Mouse (Mus musculus): Measurements from ENCODE around the gene Pcyt1a. TPM values are rescaled to one million over a fixed set of nuclear protein-coding genes. Genes with fewer than 3 reads are reported as not detected.

The Pcyt1a gene
- polyA plus RNA-seq, 1 experiment = 33.4 TPM

GRCm38 (mm10) chr16:32462950-32463349 lies 32.2 kb downstream of the Pcyt1a start:
- TF ChIP-seq CTCF (IDR thresholded peaks at IDR 0.05; ENCODE audit: borderline replicate concordance, insufficient read depth, low read depth, low read length) (no peak), POLR2A (IDR thresholded peaks at IDR 0.05; ENCODE audit: borderline replicate concordance, insufficient read depth, low read length) (no peak)
- Histone ChIP-seq H3K4me3 (replicated peaks; ENCODE audit: insufficient read depth, low read depth, low read length) (no peak overlapping the region), H3K4me1 (ENCODE audit: control insufficient read depth, insufficient read depth, low read length) (no peaks in the 10 kb centered on the region; the same call in 1 of the 2 replicates), H3K27ac (ENCODE audit: insufficient read depth, low read length) (no peak overlapping the region), H3K27me3 (ENCODE audit: control insufficient read depth, insufficient read depth, low read length) (no peaks in the 10 kb centered on the region)
- no peak for DNase-seq
- 93% methylated on average over 16 of the region's 16 CpGs for WGBS

GRCm38 (mm10) chr16:32463426-32463825 lies 32.7 kb downstream of the Pcyt1a start:
- WGBS = 90% methylated on average over 2 of the region's 2 CpGs
- no peaks in the 10 kb centered on the region for H3K27me3 ChIP-seq (ENCODE audit: control insufficient read depth, insufficient read depth, low read length)

GRCm38 (mm10) chr16:32464908-32465307 lies 34.2 kb downstream of the Pcyt1a start:
- 0% methylated on average over 1 of the region's 1 CpGs for WGBS
- Histone ChIP-seq H3K4me1 (ENCODE audit: control insufficient read depth, insufficient read depth, low read length) (no peaks in the 10 kb centered on the region), H3K27me3 (ENCODE audit: control insufficient read depth, insufficient read depth, low read length) (no peaks in the 10 kb centered on the region), H3K4me3 (replicated peaks; ENCODE audit: insufficient read depth, low read depth, low read length) (no peak overlapping the region), H3K27ac (ENCODE audit: insufficient read depth, low read length) (no peak overlapping the region)
- no peak for DNase-seq
- no peak for TF ChIP-seq CTCF (IDR thresholded peaks at IDR 0.05; ENCODE audit: borderline replicate concordance, insufficient read depth, low read depth, low read length)
- no peak for TF ChIP-seq POLR2A (IDR thresholded peaks at IDR 0.05; ENCODE audit: borderline replicate concordance, insufficient read depth, low read length)

More at GRCm38 (mm10) chr16:32463426-32463825, 32.7 kb downstream of the Pcyt1a start:
- no peaks in the 10 kb centered on the region for H3K4me1 ChIP-seq (ENCODE audit: control insufficient read depth, insufficient read depth, low read length)
- TF ChIP-seq CTCF (IDR thresholded peaks at IDR 0.05; ENCODE audit: borderline replicate concordance, insufficient read depth, low read depth, low read length) = no peak
- no peak for TF ChIP-seq POLR2A (IDR thresholded peaks at IDR 0.05; ENCODE audit: borderline replicate concordance, insufficient read depth, low read length)
- no peak overlapping the region for H3K27ac ChIP-seq (ENCODE audit: insufficient read depth, low read length)
- DNase-seq = no peak
- no peak overlapping the region for H3K4me3 ChIP-seq (replicated peaks; ENCODE audit: insufficient read depth, low read depth, low read length)

GRCm38 (mm10) chr16:32468488-32468887 lies 37.8 kb downstream of the Pcyt1a start:
- no peaks in the 10 kb centered on the region for H3K27me3 ChIP-seq (ENCODE audit: control insufficient read depth, insufficient read depth, low read length)
- no peak overlapping the region for H3K4me3 ChIP-seq (replicated peaks; ENCODE audit: insufficient read depth, low read depth, low read length)
- no peaks in the 10 kb centered on the region for H3K4me1 ChIP-seq (ENCODE audit: control insufficient read depth, insufficient read depth, low read length)
- no peak for DNase-seq
- TF ChIP-seq CTCF (IDR thresholded peaks at IDR 0.05; ENCODE audit: borderline replicate concordance, insufficient read depth, low read depth, low read length) (no peak), POLR2A (IDR thresholded peaks at IDR 0.05; ENCODE audit: borderline replicate concordance, insufficient read depth, low read length) (no peak)
- WGBS = 85% methylated on average over 3 of the region's 3 CpGs
- no peak overlapping the region for H3K27ac ChIP-seq (ENCODE audit: insufficient read depth, low read length)

GRCm38 (mm10) chr16:32469404-32470105 lies 38.8 kb downstream of the Pcyt1a start:
- no peaks in the 10 kb centered on the region for H3K27me3 ChIP-seq (ENCODE audit: control insufficient read depth, insufficient read depth, low read length)
- H3K4me1 ChIP-seq (ENCODE audit: control insufficient read depth, insufficient read depth, low read length) = no peaks in the 10 kb centered on the region
- no peak for DNase-seq
- H3K27ac ChIP-seq (ENCODE audit: insufficient read depth, low read length) = no peak overlapping the region
- WGBS = 85% methylated on average over 5 of the region's 5 CpGs
- H3K4me3 ChIP-seq (replicated peaks; ENCODE audit: insufficient read depth, low read depth, low read length) = no peak overlapping the region
- TF ChIP-seq POLR2A (IDR thresholded peaks at IDR 0.05; ENCODE audit: borderline replicate concordance, insufficient read depth, low read length) (no peak), CTCF (IDR thresholded peaks at IDR 0.05; ENCODE audit: borderline replicate concordance, insufficient read depth, low read depth, low read length) (no peak)

GRCm38 (mm10) chr16:32472276-32473015 lies 41.7 kb downstream of the Pcyt1a start:
- Histone ChIP-seq H3K4me3 (replicated peaks; ENCODE audit: insufficient read depth, low read depth, low read length) (no peak overlapping the region), H3K27ac (ENCODE audit: insufficient read depth, low read length) (peak overlapping the region; percentile 61; the same call in 1 of the 2 replicates), H3K27me3 (ENCODE audit: control insufficient read depth, insufficient read depth, low read length) (no peaks in the 10 kb centered on the region), H3K4me1 (ENCODE audit: control insufficient read depth, insufficient read depth, low read length) (no peaks in the 10 kb centered on the region)
- 87% methylated on average over 7 of the region's 7 CpGs for WGBS
- no peak for TF ChIP-seq POLR2A (IDR thresholded peaks at IDR 0.05; ENCODE audit: borderline replicate concordance, insufficient read depth, low read length)
- TF ChIP-seq CTCF (IDR thresholded peaks at IDR 0.05; ENCODE audit: borderline replicate concordance, insufficient read depth, low read depth, low read length) = no peak
- DNase-seq = no peak

GRCm38 (mm10) chr16:32477315-32477714 lies 46.6 kb downstream of the Pcyt1a start:
- DNase-seq = no peak
- TF ChIP-seq CTCF (IDR thresholded peaks at IDR 0.05; ENCODE audit: borderline replicate concordance, insufficient read depth, low read depth, low read length) (no peak), POLR2A (IDR thresholded peaks at IDR 0.05; ENCODE audit: borderline replicate concordance, insufficient read depth, low read length) (no peak)
- H3K27me3 ChIP-seq (ENCODE audit: control insufficient read depth, insufficient read depth, low read length) = no peaks in the 10 kb centered on the region
- WGBS = 56% methylated on average over 6 of the region's 6 CpGs
- no peaks in the 10 kb centered on the region for H3K4me1 ChIP-seq (ENCODE audit: control insufficient read depth, insufficient read depth, low read length)
- H3K27ac ChIP-seq (ENCODE audit: insufficient read depth, low read length) = no peak overlapping the region
- H3K4me3 ChIP-seq (replicated peaks; ENCODE audit: insufficient read depth, low read depth, low read length) = no peak overlapping the region

GRCm38 (mm10) chr16:32479415-32479814 lies 48.7 kb downstream of the Pcyt1a start:
- Histone ChIP-seq H3K4me1 (ENCODE audit: control insufficient read depth, insufficient read depth, low read length) (no peaks in the 10 kb centered on the region), H3K27ac (ENCODE audit: insufficient read depth, low read length) (no peak overlapping the region), H3K27me3 (ENCODE audit: control insufficient read depth, insufficient read depth, low read length) (no peaks in the 10 kb centered on the region), H3K4me3 (replicated peaks; ENCODE audit: insufficient read depth, low read depth, low read length) (no peak overlapping the region)
- no peak for TF ChIP-seq POLR2A (IDR thresholded peaks at IDR 0.05; ENCODE audit: borderline replicate concordance, insufficient read depth, low read length)
- TF ChIP-seq CTCF (IDR thresholded peaks at IDR 0.05; ENCODE audit: borderline replicate concordance, insufficient read depth, low read depth, low read length) = no peak
- DNase-seq = no peak
- 71% methylated on average over 2 of the region's 2 CpGs for whole genome bisulfite sequencing
